Mouse (Mus musculus): ENCODE data around the gene Cox6a1. TPM values are rescaled to one million over a fixed set of nuclear protein-coding genes. Genes with fewer than 3 reads are reported as not detected.
"Not testable (repeated sequence)": the region's sequence is repeated elsewhere in the genome, so short reads cannot be mapped to it uniquely, and the experiment has no call there.

The Cox6a1 gene
- total RNA-seq (2021) = 100 to 1,000 TPM; 742 to 760 TPM
- long read RNA-seq, transcript Cox6a1-202 (2 exons, 620 nt) = minor isoform, 13 of 329 reads
- long read RNA-seq, transcript Cox6a1-201 (3 exons, 571 nt) = major isoform, 303 of 329 reads
- long read RNA-seq, partial matches to known transcripts = 0 of 329 reads
- long read RNA-seq, other reads (novel, unspliced or antisense) = 13 of 329 reads

DNA sequence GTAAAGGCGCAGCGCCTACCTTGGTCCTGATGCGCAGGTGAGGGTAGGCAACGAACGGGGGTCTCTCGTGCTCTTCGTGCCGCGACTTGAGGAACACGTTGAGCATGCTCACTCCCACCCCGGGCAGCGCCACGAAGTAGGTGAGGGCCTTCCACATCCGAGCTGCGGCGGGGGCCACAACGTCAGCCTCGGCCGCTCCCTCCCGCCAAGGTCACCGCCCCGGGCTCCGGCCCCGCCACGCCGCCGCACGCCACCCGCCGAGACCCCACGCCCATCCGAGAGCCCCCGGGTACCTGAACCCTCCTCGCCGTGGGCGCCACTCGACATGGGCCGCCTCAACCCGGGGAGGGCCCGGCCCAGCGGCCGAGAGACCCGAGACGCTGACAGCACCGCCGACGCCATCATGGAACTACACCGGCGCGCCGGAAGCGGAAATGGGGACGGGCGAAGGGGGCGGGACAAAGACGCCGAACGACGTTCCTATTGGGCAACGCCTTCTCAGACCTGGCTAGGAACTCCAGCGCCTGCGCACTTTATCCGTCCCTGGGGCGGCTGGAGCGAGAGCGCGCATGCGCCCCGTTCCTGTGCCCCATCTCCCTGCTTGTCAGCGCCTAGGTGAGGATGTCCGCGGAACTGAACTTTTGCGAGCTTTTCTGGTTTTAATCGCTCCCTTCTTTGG lies at the start of gene Cox6a1:
Gene Cox6a1, minus strand, starts transcription at position 436 of the 679 bp plus-strand sequence.
- DNase-seq (ENCODE audit: low spot score in 2 of 2) = peak; percentile 98 to 99

DNA sequence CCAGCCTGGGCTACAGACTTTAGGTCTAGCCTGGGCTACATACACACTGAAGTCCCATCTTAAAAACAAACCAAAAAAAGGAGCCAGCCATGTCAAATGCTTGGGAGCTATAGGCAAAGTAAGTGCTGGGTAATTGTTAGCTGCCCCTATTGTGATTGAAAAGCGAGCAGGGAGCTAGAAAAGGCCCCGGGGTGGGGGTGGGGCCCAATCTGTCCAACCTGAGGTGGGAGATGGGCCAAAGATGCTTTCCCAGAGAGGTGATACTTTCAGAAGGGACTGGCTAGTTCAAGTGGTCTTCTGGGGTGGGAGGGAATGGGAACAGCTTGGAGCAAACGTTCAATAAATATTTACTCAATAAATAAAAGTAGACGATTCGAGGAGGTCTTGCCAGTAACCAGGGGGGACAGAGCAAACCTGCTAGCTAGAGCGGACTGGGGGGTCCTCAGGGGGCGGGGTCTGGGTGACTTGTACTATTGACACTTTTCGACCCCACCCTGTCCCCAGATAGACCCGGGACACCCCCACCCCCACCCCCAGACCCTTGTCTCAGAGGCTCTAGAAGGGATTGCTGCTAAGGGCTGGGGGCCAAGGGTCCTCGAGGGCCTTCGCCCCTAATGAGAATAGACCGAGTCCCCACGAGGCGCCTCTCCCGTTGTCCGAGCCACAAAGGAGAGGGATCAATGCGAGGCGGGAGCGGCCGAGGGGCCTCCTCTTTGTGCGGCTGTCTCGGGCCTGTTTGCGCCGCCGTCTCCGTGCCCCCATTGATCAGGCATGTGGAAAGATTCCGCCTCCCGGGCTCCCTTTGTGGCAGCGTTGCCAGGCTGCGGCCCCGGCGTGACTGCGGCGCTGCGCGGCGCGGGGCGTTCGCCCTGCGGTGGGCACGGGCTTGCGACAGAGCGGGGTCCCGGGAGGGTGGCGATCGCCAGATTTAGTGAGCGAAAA lies 49.3 kb upstream of the Cox6a1 start:
- peak; percentile 32 to 62 for DNase-seq (ENCODE audit: low spot score in 2 of 2)

DNA sequence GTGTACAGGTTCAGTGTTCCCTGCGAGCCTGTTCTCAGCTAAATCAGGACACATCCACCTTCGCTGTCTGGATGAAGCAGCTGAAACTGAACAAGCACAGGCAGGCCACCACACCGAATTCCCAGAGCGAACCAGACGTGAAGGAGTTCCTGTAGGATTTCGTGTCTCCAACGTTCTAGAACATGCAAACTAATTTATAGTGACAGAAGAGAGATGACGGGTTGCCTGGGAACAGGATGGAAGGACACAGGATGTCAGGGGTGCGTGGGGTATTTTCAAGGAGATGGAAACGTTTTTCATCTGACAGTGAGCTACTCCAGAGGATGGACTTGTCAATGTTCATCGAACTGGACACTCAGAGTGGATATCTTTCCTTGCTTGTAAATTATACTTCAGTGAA lies 47.9 kb upstream of the Cox6a1 start:
- no peak for DNase-seq (ENCODE audit: low spot score in 2 of 2)

- no peak for DNase-seq (ENCODE audit: low spot score in 2 of 2)
Measured at GRCm38 (mm10) chr5:115394836-115395235, 46.1 kb upstream of the Cox6a1 start.

- DNase-seq (ENCODE audit: low spot score in 2 of 2) = no peak
Measured at GRCm38 (mm10) chr5:115394223-115394622, 45.4 kb upstream of the Cox6a1 start.

DNA sequence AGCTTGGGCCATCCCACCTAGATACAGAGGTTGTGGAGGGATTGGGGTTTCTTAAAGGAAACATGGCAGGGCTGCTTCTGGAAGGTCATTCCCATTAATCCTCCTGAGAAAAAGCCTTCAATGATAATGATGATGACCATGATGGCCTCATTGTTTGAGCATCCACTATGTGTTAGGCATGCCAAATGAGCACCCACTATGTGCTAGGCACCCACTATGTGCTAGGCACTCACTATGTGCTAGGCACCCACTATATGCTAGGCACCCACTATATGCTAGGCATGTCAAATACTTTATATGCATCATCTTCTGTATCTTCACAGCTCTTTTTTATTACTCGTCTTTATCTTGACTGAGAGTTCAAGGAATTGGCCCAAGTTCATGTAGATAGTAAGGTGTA lies 44.2 kb upstream of the Cox6a1 start:
- DNase-seq (ENCODE audit: low spot score in 2 of 2) = no peak

GRCm38 (mm10) chr5:115391935-115392334 lies 43.2 kb upstream of the Cox6a1 start:
- no peak for DNase-seq (ENCODE audit: low spot score in 2 of 2)

DNA sequence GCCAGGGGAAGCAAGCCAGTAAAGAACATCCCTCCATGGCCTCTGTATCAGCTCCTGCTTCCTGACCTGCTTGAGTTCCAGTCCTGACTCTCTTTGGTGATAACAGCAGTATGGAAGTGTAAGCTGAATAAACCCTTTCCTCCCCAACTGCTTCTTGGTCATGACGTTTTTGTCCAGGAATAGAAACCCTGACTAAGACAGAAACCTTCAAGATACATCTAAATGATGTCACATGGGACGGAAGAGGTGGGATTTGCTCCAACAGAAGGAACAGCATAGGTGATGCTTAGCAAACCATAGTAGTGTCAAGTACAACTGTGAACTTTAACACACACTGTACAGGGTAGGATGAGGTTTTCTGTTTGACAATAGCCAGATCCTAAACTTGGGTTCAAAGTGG lies 30.1 kb upstream of the Cox6a1 start:
- DNase-seq (ENCODE audit: low spot score in 2 of 2) = not testable (repeated sequence)

GRCm38 (mm10) chr5:115375436-115375835 lies 26.7 kb upstream of the Cox6a1 start:
- no peak for DNase-seq (ENCODE audit: low spot score in 2 of 2)

DNA sequence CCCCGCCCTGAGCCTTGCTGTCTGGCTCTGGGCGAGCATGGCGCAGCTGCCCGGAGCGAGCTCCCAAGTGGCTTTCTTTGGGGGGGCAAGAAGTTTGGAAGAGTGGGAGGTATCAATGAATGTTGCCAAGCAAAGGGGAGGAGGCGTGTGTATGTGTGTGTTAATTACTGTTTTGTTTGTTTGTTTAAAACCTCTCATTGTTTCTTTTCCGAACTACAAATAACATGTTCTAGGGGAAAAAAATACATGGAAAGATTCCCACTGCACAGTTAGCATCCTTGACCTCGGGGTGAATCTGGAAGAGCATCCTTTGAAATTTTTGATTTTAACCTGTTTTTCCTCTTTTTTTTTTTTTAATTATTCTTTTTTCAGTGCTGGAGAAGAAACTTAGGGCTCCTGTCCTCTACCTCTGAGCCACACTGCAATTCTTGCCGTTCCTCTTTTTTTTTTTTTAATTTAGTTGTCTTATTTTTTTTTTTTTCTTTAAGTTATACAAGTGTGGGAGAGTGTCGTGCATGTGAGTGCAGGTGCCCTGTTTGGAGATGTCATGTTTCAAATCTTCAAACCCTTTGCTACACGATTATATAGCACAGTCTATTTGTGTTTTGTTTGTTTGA lies 25.5 kb upstream of the Cox6a1 start:
- DNase-seq (ENCODE audit: low spot score in 2 of 2) = no peak

- DNase-seq (ENCODE audit: low spot score in 2 of 2) = peak in 1 of 2 experiments; percentile 17
Measured at GRCm38 (mm10) chr5:115373441-115374203, 24.8 kb upstream of the Cox6a1 start.

DNA sequence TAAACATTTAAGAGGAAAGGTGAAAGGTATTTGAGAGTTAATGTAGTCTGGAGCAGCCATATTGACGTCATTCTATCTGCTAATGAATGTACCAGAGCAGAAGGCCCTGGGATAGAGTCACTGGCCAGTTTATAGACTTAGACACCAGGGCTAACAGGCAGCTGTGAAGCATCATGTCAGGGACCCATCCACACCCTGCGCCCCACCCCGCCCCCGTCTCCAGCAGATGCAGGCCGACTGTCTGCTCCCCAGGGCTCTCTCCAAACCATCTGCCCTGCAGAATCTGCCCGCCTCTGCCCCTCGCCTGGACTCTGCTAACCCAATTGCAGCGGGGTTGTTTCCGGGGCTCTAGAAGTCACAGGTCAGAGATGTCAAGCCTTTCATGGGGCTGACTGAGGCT lies 23.0 kb upstream of the Cox6a1 start:
- DNase-seq (ENCODE audit: low spot score in 2 of 2) = no peak

DNA sequence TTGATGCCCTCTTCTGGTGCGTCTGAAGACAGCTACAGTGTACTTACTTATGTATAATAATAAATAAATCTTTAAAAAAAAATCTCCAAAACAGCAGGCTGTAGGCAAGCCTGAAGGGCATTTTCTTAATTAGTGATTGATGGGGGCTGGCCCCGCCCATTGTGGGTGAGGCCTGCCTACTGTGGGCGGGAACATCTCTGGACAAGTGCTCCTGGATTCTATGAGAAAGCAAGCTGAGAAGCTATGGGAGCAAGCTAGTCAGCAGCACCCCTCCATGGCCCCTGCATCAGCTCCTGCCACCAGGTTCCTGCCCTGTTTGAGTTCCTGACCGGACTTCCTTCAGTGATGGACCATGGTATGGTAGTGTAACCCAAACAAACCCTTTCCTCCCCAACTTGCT lies 16.0 kb upstream of the Cox6a1 start:
- no peak for DNase-seq (ENCODE audit: low spot score in 2 of 2)

DNA sequence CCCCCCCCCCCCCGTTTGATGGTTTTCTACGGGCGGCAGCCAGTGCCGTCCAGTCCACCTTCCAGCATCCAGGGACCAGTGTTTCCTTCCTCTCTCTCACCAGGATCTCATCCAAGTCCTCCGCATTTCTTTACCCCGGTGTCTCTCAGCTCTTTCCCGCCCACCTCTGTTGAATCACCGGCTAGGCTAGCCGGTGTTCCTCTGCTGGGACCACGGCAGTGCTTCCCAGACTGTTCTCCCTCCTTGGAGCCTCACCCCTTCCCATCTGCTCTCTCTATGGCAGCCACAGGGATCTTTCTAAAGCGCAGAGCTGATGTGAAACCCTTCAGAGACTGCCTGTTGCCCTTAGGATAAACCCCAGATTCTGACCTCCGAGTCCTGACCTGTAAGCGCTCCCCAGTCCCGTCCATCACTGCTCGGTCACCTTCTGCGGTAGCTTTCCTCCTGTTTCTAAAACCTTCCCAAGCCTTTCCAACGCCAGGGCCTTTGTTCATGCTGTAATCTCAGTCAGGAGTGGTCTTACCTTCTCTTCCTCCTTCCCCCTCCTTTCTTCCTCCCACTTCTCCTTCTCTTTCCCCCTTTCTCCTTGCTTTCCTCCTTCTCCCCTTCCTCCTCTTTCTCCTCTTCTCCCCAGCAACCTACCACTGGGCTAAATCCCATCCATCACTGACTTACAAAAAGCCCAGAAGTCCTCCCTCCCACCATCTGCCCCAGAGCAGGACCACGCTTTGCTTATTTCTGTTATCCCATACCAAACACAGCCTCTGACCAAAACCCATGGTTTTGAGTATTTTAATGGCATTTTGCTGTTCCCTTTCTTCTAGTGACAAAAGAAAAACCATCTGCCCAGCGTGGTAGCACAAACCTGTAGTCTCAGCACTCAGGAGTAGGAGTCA lies 14.3 kb upstream of the Cox6a1 start:
- peak; percentile 51 to 53 for DNase-seq (ENCODE audit: low spot score in 2 of 2)

DNA sequence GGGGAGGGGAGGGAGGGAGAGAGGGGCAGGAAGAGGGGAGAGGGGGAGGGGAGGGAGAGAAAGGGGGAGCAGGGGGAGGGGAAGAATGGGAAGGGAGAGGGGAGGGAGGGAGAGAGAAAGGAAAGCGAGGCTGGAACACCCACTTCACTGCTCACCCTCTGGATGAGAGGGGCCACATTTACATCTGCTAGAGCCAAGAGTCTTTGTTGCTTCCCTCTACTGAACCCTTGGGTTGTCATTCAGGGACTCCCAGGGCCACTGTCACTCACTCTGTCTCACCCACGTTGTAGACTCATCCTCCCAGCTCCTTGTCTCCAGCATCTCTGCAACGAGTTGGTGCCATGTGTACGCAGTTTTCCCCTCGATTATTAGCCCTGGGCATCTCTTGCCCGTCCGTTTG lies 13.4 kb upstream of the Cox6a1 start:
- DNase-seq (ENCODE audit: low spot score in 2 of 2) = no peak

DNA sequence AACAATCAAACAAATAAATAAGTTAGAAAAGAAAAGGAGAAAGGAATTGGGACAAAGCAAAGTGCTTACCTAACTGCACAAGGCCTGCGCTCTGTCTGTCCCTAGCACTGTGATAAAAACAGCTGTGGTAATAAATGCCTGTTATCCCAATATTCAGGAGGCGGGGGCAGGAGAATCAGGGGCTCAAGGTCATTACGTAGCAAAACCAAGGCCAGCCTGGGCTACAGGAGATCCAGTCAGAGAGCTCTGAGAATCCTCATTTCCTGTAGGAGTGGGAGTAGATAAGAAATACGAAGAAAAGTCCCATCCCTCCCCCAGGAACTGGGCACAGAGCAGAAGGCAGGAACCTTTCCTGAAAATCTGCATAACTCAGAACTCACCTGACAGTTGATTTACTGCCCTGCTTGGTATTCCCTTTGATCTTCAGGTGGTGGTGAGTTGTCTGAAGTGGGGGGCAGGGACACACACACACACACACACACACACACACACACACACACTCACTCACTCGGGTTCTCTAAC lies 11.1 kb upstream of the Cox6a1 start:
- DNase-seq (ENCODE audit: low spot score in 2 of 2) = no peak

DNA sequence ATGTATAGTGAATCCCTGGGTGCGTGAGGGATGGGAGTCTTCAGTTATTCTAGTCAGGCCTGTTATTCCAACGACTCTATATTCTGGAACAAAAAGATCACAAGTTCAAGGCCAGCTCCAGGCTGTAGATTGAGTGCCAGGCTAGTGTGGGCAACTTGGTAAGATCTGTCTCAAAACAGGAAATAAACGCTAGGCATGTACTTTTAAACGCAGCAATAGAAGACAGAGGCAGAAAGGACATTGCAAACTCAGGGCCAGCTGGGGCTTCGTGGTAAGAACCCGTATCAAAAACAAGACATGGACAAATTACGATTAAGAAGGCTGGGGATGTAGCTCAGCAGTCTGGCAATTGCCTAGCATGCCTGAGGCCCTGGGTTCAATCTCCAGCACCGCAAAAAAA lies 10.7 kb upstream of the Cox6a1 start:
- DNase-seq (ENCODE audit: low spot score in 2 of 2) = no peak

DNA sequence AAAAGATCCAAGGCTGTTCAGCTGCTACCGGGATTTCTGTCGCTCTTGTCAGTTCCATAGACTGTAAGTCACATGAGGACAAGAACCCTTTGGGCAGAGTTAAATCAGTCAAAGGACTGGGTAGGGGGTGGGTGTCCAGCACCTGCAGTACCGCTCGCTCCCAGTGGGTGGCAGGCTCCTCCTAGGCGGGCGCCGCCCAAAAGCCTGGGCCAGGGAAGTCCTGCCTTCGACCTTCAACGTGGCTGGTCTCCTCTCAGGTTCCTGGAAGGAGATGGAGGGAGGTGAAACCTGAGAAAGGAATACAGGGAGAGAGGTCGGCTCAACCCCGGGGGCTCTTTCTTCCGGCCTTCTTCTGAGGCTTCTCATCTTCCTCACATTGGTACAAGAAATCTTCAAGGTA lies 10.1 kb upstream of the Cox6a1 start:
- peak; percentile 64 to 83 for DNase-seq (ENCODE audit: low spot score in 2 of 2)

GRCm38 (mm10) chr5:115355070-115355469 lies 6.3 kb upstream of the Cox6a1 start:
- DNase-seq (ENCODE audit: low spot score in 2 of 2) = no peak

GRCm38 (mm10) chr5:115351348-115351747 lies 2.6 kb upstream of the Cox6a1 start:
- DNase-seq (ENCODE audit: low spot score in 2 of 2) = no peak

Data from layer of hippocampus, adult 18-20 months (tissue).